Mouse (Mus musculus): Measurements from ENCODE around the gene Unc5b.
"Not testable (repeated sequence)": the region's sequence is repeated elsewhere in the genome, so short reads cannot be mapped to it uniquely, and the experiment has no call there.

Gene Unc5b

GRCm38 (mm10) chr10:60752040-60753020 is 79.1 kb downstream of the Unc5b start, which contains the start of gene Slc29a3:
Gene Slc29a3 (minus strand): TSS chr10:60752794.
- DNase-seq, result peak; percentile 97 to 99

- DNase-seq, result peak; percentile 61 to 72
These were observed 83.6 kb downstream of the Unc5b start for GRCm38 (mm10) chr10:60747667-60748212.

- DNase-seq, result no peak
These were observed 84.9 kb downstream of the Unc5b start for GRCm38 (mm10) chr10:60746512-60746911.

- peak in 1 of 2 experiments; percentile 35 for DNase-seq
These were observed 86.7 kb downstream of the Unc5b start for GRCm38 (mm10) chr10:60744543-60745290.

- no peak for DNase-seq
These were observed 87.7 kb downstream of the Unc5b start for GRCm38 (mm10) chr10:60743681-60744080.

- peak in 1 of 2 experiments; percentile 66 for DNase-seq
These were observed 88.4 kb downstream of the Unc5b start for GRCm38 (mm10) chr10:60742942-60743341.

GRCm38 (mm10) chr10:60742296-60742695 is 89.1 kb downstream of the Unc5b start:
- not testable (repeated sequence) for DNase-seq

GRCm38 (mm10) chr10:60741435-60741834 is 89.9 kb downstream of the Unc5b start:
- DNase-seq, result no peak

GRCm38 (mm10) chr10:60739619-60740363 is 91.6 kb downstream of the Unc5b start:
- DNase-seq, result no peak

GRCm38 (mm10) chr10:60737886-60738640 is 93.3 kb downstream of the Unc5b start:
- no peak for DNase-seq

GRCm38 (mm10) chr10:60737169-60737728 is 94.1 kb downstream of the Unc5b start:
- DNase-seq, result peak in 1 of 2 experiments; percentile 41

GRCm38 (mm10) chr10:60735737-60736136 is 95.6 kb downstream of the Unc5b start:
- no peak for DNase-seq

- DNase-seq, result peak; percentile 76 to 80
These were observed 97.9 kb downstream of the Unc5b start for GRCm38 (mm10) chr10:60733471-60733870.

GRCm38 (mm10) chr10:60732397-60732861 is 99.0 kb downstream of the Unc5b start:
- DNase-seq, result peak in 1 of 2 experiments; percentile 56

GRCm38 (mm10) chr10:60731742-60732141 is 99.6 kb downstream of the Unc5b start:
- no peak for DNase-seq

- DNase-seq, result no peak
These were observed 104.1 kb downstream of the Unc5b start for GRCm38 (mm10) chr10:60727301-60727700.

- DNase-seq, result no peak
These were observed 104.5 kb downstream of the Unc5b start for GRCm38 (mm10) chr10:60726896-60727295.

GRCm38 (mm10) chr10:60724496-60724895 is 106.9 kb downstream of the Unc5b start:
- DNase-seq, result no peak

GRCm38 (mm10) chr10:60723345-60723744 is 108.0 kb downstream of the Unc5b start:
- peak in 1 of 2 experiments; percentile 44 for DNase-seq

GRCm38 (mm10) chr10:60721640-60722039 is 109.7 kb downstream of the Unc5b start:
- DNase-seq, result no peak

- no peak for DNase-seq
These were observed 110.9 kb downstream of the Unc5b start for GRCm38 (mm10) chr10:60720461-60720860.
